Mouse (Mus musculus): ENCODE measurements around the gene Hist1h3f.
"Not testable (repeated sequence)": the region's sequence is repeated elsewhere in the genome, so short reads cannot be mapped to it uniquely, and the experiment has no call there.

DNA sequence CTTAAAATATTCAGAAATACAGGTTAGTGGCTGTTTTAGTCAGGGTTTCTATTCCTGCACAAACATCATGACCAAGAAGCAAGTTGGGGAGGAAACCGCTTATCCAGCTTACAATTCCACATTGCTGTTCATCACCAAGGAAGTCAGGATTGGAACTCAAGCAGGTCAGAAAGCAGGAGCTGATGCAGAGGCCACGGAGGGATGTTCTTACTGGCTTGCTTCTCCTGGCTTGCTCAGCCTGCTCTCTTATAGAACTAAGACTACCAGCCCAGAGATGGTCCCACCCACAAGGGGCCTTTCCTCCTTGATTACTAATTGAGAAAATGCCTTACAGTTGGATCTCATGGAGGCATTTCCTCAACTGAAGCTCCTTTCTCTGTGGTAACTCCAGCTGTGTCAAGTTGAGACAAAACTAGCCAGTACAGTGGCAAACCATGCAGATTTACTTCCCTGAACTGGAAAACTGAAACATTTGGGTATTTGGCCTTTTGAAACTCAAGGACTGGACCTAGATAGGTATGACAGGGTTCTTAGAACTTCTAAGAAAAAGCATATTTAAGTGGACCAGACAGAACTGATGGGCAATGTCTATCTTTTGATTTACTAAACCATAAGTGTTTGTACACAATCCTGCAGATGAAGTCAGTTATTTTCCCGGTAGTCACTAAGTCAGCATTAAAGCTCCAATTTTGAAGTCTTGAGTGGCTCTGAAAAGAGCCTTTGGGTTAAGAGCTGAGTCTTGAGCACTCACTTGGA lies 1.4 kb upstream of the Hist1h3f start:
- TF ChIP-seq GATA1 (IDR thresholded peaks at IDR 0.05; ENCODE audit: borderline replicate concordance, low read length); FLI1 (IDR thresholded peaks at IDR 0.05; ENCODE audit: low read length): not testable (repeated sequence)

All from megakaryocyte, embryonic 14.5 days (primary cell).